Mouse (Mus musculus) gastrocnemius, postnatal 14 days (tissue): ENCODE measurements around the gene Cmtm4. TPM values are rescaled to one million over a fixed set of nuclear protein-coding genes. Genes with fewer than 3 reads are reported as not detected.

Source experiments
- DNase-seq: peaks from one replicate; pipeline ENCODE4 v3.0.0; 2021; ENCODE audit warnings: mixed read lengths
- intact Hi-C: fragments of 180-260 bp; cut with DNase I; formaldehyde crosslinking; loops from one replicate; pipeline ENCODE4 v1.15.1; 2025; ENCODE audit warnings: low total_unique reads
- total RNA-seq, 2 experiments: library from RNA; stranded (reverse); gene quantifications; 2 replicates each; pipeline ENCODE4 v1.2.3; 2021

The Cmtm4 gene
- total RNA-seq, 2 experiments from 2014 or later = 4.7 to 4.8 TPM

- intact Hi-C loops = no loop called here
- DNase-seq = no peak
These were observed 14.6 kb downstream of the Cmtm4 start for GRCm38 (mm10) chr8:104380961-104381411.

GRCm38 (mm10) chr8:104380269-104380668 lies 15.3 kb downstream of the Cmtm4 start:
- no peak for DNase-seq
- intact Hi-C loops = no loop called here

DNA sequence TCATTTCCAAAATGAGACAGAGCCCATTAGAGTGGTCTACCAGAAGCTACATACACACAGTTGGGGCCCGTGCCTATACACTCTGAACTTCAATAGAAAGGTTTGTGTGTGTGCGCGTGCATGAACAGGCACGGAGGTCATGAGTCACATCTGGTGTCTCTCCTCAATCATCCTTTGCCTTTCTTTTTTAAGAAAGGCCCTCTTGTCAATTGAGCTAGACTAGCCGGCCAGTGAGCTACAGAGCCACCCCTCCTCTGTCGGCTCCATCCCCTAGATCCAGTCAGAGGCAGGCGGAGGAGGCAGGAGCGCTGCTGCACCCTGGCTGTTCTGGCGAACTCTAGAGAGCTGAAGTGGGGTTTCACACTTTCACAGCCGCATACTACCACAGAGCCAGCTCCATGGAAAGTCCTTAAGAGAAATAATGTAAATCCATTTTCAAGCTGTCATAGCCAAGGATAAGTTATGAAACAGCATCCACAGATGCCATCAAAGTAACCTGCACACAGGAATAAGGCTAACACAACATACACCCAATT lies 16.2 kb downstream of the Cmtm4 start:
- DNase-seq = no peak
- intact Hi-C loops = no loop called here

DNA sequence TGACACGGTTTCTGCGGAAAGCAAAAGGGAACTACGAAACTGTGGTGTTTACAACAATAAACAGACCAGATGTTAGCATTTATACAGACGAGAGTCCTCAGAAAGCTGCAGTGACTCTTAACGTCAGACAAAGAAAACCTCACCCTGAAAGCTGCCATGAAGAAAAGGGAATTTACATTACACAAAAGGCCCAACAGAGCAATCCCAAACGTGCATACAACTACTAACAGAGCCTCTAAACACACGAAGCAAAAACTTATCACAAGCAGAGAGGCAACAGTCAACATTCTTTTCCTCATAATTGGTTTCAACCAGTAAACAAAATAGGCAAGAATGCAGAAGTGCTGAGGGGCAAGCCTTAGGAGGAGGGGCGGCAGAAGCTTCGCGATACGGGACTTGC lies 18.9 kb downstream of the Cmtm4 start:
- intact Hi-C loops = no loop called here
- DNase-seq = no peak

GRCm38 (mm10) chr8:104375959-104376358 lies 19.6 kb downstream of the Cmtm4 start:
- DNase-seq = no peak
- intact Hi-C loops = no loop called here

GRCm38 (mm10) chr8:104374864-104375846 lies 20.5 kb downstream of the Cmtm4 start:
- intact Hi-C loops = no loop called here

DNA sequence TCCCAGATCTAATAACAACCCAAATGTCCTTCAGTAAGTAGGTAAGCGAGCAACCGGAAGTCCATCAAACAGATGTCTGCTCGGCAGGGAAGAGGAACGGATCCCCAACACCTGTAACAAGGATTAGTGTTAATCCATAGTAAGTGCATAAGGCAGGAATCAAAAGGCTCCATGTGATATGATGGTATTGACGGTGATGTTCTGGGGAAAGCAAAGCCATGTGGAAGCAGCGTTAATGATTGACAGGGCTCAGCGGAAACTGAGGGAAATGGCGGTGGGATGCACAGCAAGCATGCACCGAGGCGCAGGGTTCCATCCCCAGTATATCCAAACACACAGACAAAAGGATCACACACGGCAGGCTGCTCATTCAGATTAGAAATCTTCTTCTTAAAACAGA lies 21.3 kb downstream of the Cmtm4 start:
- intact Hi-C loops = no loop called here
- DNase-seq = no peak

More at GRCm38 (mm10) chr8:104374864-104375846, 20.5 kb downstream of the Cmtm4 start:
- DNase-seq = no peak

- intact Hi-C loops = no loop called here
- DNase-seq = no peak
These were observed 21.8 kb downstream of the Cmtm4 start for GRCm38 (mm10) chr8:104373779-104374178.

DNA sequence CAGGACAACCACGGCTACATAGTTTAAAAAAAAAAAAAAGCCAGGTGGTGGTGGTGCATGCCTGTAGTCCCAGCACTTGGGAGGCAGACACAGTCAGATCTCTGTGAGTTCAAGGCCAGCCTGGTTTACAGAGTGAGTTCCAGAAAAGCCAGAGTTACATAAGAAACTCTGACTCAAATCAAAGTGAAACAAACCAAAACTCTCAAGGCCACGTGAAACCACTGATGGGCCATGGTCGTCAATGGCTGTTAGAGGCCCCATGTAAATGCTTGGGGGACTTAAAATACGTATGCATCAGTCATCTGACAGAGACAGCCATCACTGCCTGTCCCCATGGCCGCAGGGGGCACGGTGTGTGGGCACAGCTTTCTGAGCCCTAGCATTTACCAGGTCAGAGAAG lies 24.5 kb downstream of the Cmtm4 start:
- intact Hi-C loops = no loop called here
- DNase-seq = no peak

- intact Hi-C loops = no loop called here
- no peak for DNase-seq
These were observed 25.5 kb downstream of the Cmtm4 start for GRCm38 (mm10) chr8:104370071-104370470.

DNA sequence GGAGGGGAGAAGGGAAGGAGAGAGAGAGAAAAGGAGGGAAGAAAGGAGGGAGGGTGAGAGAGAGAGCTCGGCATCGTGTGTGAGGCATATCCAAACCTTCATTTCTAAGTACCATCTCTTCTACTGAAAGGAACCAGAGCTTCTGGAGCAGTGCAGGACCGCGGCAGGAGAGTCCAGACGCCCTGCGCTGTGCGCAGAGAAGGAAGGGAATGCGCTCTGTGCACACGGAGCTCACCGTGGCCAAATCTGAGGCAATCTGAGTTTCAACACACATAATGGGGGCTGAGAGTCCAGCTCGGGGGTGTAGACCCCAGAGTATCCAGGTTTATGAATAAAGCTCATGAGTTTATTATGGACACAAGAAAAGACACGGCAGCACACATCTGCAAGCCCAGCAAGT lies 26.0 kb downstream of the Cmtm4 start:
- intact Hi-C loops = no loop called here
- DNase-seq = no peak

- intact Hi-C loops = no loop called here
- DNase-seq = no peak
These were observed 28.2 kb downstream of the Cmtm4 start for GRCm38 (mm10) chr8:104367398-104367797.

GRCm38 (mm10) chr8:104365695-104366094 lies 29.9 kb downstream of the Cmtm4 start:
- no peak for DNase-seq
- intact Hi-C loops = no loop called here

GRCm38 (mm10) chr8:104359778-104360456 lies 35.7 kb downstream of the Cmtm4 start:
- intact Hi-C loops = no loop called here
- no peak for DNase-seq

DNA sequence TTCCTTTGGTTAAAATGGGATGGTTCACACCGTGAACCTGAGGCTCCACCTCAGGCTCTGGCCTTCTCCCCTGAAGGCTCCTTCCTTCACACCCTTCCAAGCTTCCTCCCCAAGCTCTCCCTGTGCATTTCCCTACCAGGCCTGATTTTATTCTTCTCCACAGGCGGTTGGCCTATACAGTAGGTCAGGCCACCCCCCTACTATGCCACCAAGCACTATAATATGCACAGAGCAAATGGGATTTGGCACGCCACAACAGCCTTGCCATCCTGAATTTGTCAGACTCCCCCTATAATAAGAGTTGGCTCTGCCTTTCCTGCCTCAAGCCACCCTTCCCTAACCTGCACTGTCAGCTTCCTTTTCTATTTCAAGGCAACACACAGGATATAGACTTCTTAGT lies 37.0 kb downstream of the Cmtm4 start:
- no peak for DNase-seq
- intact Hi-C loops = no loop called here

GRCm38 (mm10) chr8:104354504-104354903 lies 41.1 kb downstream of the Cmtm4 start:
- no peak for DNase-seq
- intact Hi-C loops = no loop called here

GRCm38 (mm10) chr8:104353186-104353585 lies 42.4 kb downstream of the Cmtm4 start:
- intact Hi-C loops = no loop called here
- DNase-seq = no peak

GRCm38 (mm10) chr8:104350047-104350446 lies 45.6 kb downstream of the Cmtm4 start:
- no peak for DNase-seq
- intact Hi-C loops = no loop called here

DNA sequence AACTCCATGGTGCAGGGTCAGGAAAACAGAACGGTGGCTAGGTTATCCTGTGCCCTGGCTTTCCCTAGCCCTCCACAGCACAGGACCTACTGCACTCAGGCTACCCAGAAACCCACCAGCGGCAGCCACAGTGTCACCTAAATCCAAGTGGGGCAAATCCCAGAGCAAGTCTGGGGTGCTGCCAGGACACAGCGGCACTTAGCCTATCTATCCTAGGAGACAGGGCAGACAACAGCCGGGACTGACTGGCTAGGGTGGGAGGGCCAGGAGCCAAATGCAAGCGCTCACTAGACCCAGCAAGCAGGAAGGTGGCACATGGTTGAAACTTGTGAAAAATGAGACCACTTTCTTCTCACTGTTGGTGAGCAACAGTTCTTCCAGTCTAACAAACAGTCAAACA lies 46.6 kb downstream of the Cmtm4 start:
- DNase-seq = no peak
- intact Hi-C loops = loop anchor here (10.0 kb wide), 2 partner anchors 56 to 216 kb away; no protein-coding TSS in a partner anchor

- intact Hi-C loops = loop anchor here (10.0 kb wide), 2 partner anchors 58 to 218 kb away; no protein-coding TSS in a partner anchor
- no peak for DNase-seq
These were observed 48.9 kb downstream of the Cmtm4 start for GRCm38 (mm10) chr8:104346706-104347105.
